Mouse (Mus musculus): Measurements from ENCODE around the gene Prdm16. TPM values are rescaled to one million over a fixed set of nuclear protein-coding genes. Genes with fewer than 3 reads are reported as not detected.
A peak's percentile ranks its signal among the peaks of the same experiment; 100 is the strongest.

Prdm16 gene
- polyA plus RNA-seq, 1 experiment from 2014 or later: 2.0 TPM

GRCm38 (mm10) chr4:154549497-154549896, 87.2 kb downstream of the Prdm16 start:
- no peaks in the 10 kb centered on the region; the same call in 1 of the 2 replicates for H3K4me1 ChIP-seq (replicated peaks)
- H3K4me2 ChIP-seq: peak overlapping the region; percentile 8; the same call in 1 of the 2 replicates
- no peak for ATAC-seq (ENCODE audit: insufficient read depth)
- no peak overlapping the region for H3K4me3 ChIP-seq (replicated peaks)
- peaks cover 23% of the 10 kb centered on the region for H3K27me3 ChIP-seq
- 61% methylated on average over 11 of the region's 11 CpGs for WGBS (ENCODE audit: insufficient replicate concordance)
- H3K9ac ChIP-seq: no peak overlapping the region
- H3K9me3 ChIP-seq (replicated peaks): no peaks in the 10 kb centered on the region
- no peak overlapping the region for H3K27ac ChIP-seq (replicated peaks)
- no peaks in the 10 kb centered on the region for H3K36me3 ChIP-seq (replicated peaks)

DNA sequence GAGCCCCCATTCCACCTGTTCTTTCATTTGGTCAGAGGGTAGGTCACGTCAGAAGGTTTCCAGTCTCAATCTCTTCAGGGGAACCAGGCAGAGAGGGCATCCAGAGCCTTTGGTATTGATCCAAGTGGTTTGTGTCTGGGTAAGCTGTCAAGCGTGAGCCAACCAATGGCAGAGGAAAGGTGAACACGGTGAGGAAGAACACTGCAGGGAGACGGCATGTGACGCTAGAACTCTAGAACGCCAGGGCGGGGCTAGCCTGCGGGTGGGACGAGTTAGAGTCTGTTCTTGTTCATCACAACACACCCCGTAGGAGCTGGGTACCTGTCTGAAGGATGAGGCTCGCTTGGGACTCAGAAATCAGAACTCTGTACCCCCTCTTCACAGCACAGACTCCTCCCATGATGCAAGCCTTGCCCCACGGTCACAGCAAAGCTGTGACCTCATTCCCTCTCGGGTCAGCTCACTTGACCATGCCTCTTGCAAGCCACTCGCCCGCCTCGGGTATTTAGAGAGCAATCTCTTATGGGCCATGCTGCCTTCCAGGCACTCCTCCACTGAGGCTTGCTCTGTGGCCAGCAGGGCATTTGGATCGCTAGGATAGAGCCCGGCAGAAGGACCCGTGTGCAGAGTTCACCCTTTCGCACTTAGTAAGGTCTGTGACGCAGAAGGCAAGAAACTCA, 89.4 kb downstream of the Prdm16 start:
- Histone ChIP-seq H3K4me2 (no peak overlapping the region), H3K27ac (replicated peaks) (no peak overlapping the region), H3K4me3 (replicated peaks) (no peak overlapping the region), H3K9ac (no peak overlapping the region), H3K27me3 (peaks cover 23% of the 10 kb centered on the region), H3K36me3 (replicated peaks) (no peaks in the 10 kb centered on the region), H3K4me1 (replicated peaks) (peaks cover 21% of the 10 kb centered on the region), H3K9me3 (replicated peaks) (no peaks in the 10 kb centered on the region)
- WGBS (ENCODE audit: insufficient replicate concordance): 69% methylated on average over 21 of the region's 21 CpGs
- ATAC-seq (ENCODE audit: insufficient read depth): no peak

- Histone ChIP-seq H3K27me3 (peaks cover 23% of the 10 kb centered on the region), H3K4me3 (replicated peaks) (no peak overlapping the region), H3K36me3 (replicated peaks) (no peaks in the 10 kb centered on the region), H3K4me2 (no peak overlapping the region), H3K27ac (replicated peaks) (no peak overlapping the region), H3K4me1 (replicated peaks) (peaks cover 41% of the 10 kb centered on the region), H3K9ac (no peak overlapping the region), H3K9me3 (replicated peaks) (no peaks in the 10 kb centered on the region)
- 76% methylated on average over 9 of the region's 9 CpGs for WGBS (ENCODE audit: insufficient replicate concordance)
- ATAC-seq (ENCODE audit: insufficient read depth): no peak
Observed at GRCm38 (mm10) chr4:154545296-154545695, 91.4 kb downstream of the Prdm16 start.

GRCm38 (mm10) chr4:154543921-154544320, 92.8 kb downstream of the Prdm16 start:
- H3K27me3 ChIP-seq: peaks cover 9% of the 10 kb centered on the region; the same call in 1 of the 2 replicates
- H3K4me1 ChIP-seq (replicated peaks): peaks cover 49% of the 10 kb centered on the region
- no peak for ATAC-seq (ENCODE audit: insufficient read depth)
- no peak overlapping the region for H3K27ac ChIP-seq (replicated peaks)
- 56% methylated on average over 21 of the region's 21 CpGs for WGBS (ENCODE audit: insufficient replicate concordance)
- no peak overlapping the region for H3K4me2 ChIP-seq
- H3K9me3 ChIP-seq (replicated peaks): no peaks in the 10 kb centered on the region
- H3K4me3 ChIP-seq (replicated peaks): no peak overlapping the region
- H3K36me3 ChIP-seq (replicated peaks): no peaks in the 10 kb centered on the region
- no peak overlapping the region for H3K9ac ChIP-seq

GRCm38 (mm10) chr4:154543128-154543527, 93.5 kb downstream of the Prdm16 start:
- Histone ChIP-seq H3K4me2 (peak overlapping the region; percentile 58), H3K9ac (peak overlapping the region; percentile 49; the same call in 1 of the 2 replicates), H3K27me3 (0 out of 2 replicates have a peak, but pooled peaks cover under 1% of the 10 kb centered on the region), H3K27ac (replicated peaks) (peak overlapping the region; percentile 77; the same call in 1 of the 2 replicates), H3K36me3 (replicated peaks) (no peaks in the 10 kb centered on the region), H3K4me1 (replicated peaks) (peaks cover 49% of the 10 kb centered on the region), H3K9me3 (replicated peaks) (no peaks in the 10 kb centered on the region), H3K4me3 (replicated peaks) (peak overlapping the region; percentile 16; the same call in 1 of the 2 replicates)
- 53% methylated on average over 4 of the region's 4 CpGs for WGBS (ENCODE audit: insufficient replicate concordance)
- no peak for ATAC-seq (ENCODE audit: insufficient read depth)

DNA sequence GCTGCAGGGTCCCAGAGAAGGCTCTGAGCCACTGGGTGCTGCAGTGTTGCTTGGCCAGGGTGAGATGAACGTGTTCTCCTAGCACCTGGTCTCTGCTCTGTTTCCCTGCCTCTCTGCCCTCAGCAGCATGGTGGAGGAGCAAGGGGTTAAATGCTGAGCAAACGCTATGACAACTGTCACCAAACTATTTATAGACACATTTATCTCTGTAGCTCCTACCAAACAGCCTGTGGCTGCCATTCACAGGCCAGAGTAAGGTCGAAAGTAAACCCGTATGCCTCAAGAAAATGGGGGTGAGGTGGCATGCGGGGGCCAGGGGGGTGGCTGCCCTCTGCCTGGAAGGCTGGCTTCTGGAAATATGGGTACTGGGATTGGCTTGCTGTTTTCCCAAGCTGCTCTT, 94.1 kb downstream of the Prdm16 start:
- Histone ChIP-seq H3K4me3 (replicated peaks) (peak overlapping the region; percentile 16), H3K27ac (replicated peaks) (peak overlapping the region; percentile 77), H3K9me3 (replicated peaks) (no peaks in the 10 kb centered on the region), H3K36me3 (replicated peaks) (no peaks in the 10 kb centered on the region), H3K4me1 (replicated peaks) (peaks cover 49% of the 10 kb centered on the region), H3K9ac (peak overlapping the region; percentile 49), H3K4me2 (peak overlapping the region; percentile 58), H3K27me3 (no peaks in the 10 kb centered on the region)
- ATAC-seq (ENCODE audit: insufficient read depth): peak; percentile 22
- 10% methylated on average over 5 of the region's 5 CpGs for WGBS (ENCODE audit: insufficient replicate concordance)

- 12% methylated on average over 9 of the region's 9 CpGs for whole genome bisulfite sequencing (ENCODE audit: insufficient replicate concordance)
- Histone ChIP-seq H3K9ac (peak overlapping the region; percentile 49), H3K4me3 (replicated peaks) (peak overlapping the region; percentile 29), H3K4me1 (replicated peaks) (peaks cover 49% of the 10 kb centered on the region), H3K36me3 (replicated peaks) (no peaks in the 10 kb centered on the region), H3K4me2 (peak overlapping the region; percentile 58), H3K9me3 (replicated peaks) (no peaks in the 10 kb centered on the region), H3K27me3 (no peaks in the 10 kb centered on the region), H3K27ac (replicated peaks) (peak overlapping the region; percentile 77)
- ATAC-seq (ENCODE audit: insufficient read depth): peak; percentile 93
Observed at GRCm38 (mm10) chr4:154541632-154542276, 94.9 kb downstream of the Prdm16 start.

- Histone ChIP-seq H3K9me3 (replicated peaks) (no peaks in the 10 kb centered on the region), H3K36me3 (replicated peaks) (no peaks in the 10 kb centered on the region), H3K4me1 (replicated peaks) (peaks cover 56% of the 10 kb centered on the region), H3K27me3 (no peaks in the 10 kb centered on the region), H3K4me2 (peak overlapping the region; percentile 58), H3K9ac (no peak overlapping the region), H3K4me3 (replicated peaks) (peak overlapping the region; percentile 29), H3K27ac (replicated peaks) (0 out of 2 replicates have a peak overlapping the region, but pooled peaks have one; percentile 19)
- WGBS (ENCODE audit: insufficient replicate concordance): 58% methylated on average over 10 of the region's 10 CpGs
- ATAC-seq (ENCODE audit: insufficient read depth): peak; percentile 7; the same call in 1 of the 2 replicates
Observed at GRCm38 (mm10) chr4:154540671-154541070, 96.0 kb downstream of the Prdm16 start.

DNA sequence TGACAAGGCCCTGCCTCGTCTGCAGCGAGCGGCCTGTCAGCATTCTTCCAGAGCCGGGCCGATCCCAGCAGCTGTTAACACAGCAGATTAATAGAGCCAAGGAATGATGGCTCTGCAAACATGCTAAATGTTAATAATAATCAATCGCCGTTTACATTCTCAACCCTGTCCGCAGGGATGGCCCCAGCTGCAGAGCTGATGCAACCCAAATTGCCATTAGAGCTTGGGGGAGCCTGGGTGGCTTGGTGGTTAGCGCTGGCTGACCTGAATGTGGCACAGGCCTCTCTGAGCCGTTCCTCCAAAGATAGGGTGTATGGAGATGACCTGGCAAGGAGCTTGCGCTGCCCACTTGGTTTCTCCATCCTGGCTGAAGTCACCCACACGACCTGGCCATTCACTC, 97.0 kb downstream of the Prdm16 start:
- H3K4me1 ChIP-seq (replicated peaks): peaks cover 56% of the 10 kb centered on the region
- no peaks in the 10 kb centered on the region for H3K27me3 ChIP-seq
- ATAC-seq (ENCODE audit: insufficient read depth): no peak
- no peak overlapping the region for H3K27ac ChIP-seq (replicated peaks)
- H3K4me3 ChIP-seq (replicated peaks): no peak overlapping the region
- 82% methylated on average over 12 of the region's 12 CpGs for WGBS (ENCODE audit: insufficient replicate concordance)
- H3K9me3 ChIP-seq (replicated peaks): no peaks in the 10 kb centered on the region
- H3K36me3 ChIP-seq (replicated peaks): no peaks in the 10 kb centered on the region
- no peak overlapping the region for H3K9ac ChIP-seq
- no peak overlapping the region for H3K4me2 ChIP-seq

DNA sequence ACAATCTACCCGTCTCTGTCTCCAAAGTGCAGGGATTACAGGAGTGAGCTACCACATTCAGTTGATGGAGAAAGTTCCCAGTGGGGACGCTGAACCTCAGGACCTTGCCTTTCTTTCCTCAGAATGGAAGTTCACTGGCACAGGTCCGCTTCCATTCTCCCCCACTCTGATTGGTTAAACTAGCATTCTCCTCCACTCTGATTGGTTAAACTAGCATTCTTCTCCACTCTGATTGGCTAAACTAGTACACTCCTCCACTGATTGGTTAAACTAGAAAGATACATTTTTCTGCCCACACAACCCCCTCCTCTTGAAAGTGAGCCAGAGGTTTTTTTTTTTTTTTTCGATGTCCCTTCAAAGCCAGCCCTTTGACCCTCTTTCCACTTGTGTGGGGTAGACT, 97.9 kb downstream of the Prdm16 start:
- H3K4me1 ChIP-seq (replicated peaks): peaks cover 50% of the 10 kb centered on the region
- no peak overlapping the region for H3K4me2 ChIP-seq
- H3K4me3 ChIP-seq (replicated peaks): no peak overlapping the region
- no peaks in the 10 kb centered on the region for H3K9me3 ChIP-seq (replicated peaks)
- H3K27me3 ChIP-seq: no peaks in the 10 kb centered on the region
- 75% methylated on average over 4 of the region's 4 CpGs for WGBS (ENCODE audit: insufficient replicate concordance)
- H3K36me3 ChIP-seq (replicated peaks): no peaks in the 10 kb centered on the region
- H3K9ac ChIP-seq: no peak overlapping the region
- no peak overlapping the region for H3K27ac ChIP-seq (replicated peaks)
- ATAC-seq (ENCODE audit: insufficient read depth): no peak

DNA sequence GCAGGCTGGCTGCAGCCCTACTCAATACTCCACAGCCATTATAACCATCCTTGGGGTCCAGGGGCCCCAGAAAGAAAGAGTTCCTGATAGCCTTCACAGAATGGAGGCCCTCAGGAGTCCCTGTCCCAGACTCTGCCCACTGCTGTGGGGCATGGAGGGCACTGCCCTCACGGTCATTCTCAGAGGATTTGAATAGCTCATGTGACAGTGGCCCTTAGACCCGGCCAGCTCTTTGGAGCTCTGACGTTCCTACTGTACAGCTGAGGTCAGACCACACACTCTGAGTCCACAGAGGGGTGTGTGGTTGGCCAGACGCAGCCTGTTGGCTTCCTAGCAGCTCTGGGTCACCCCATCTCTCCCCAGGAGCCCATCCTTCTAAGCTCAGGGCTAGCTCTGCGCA, 100.6 kb downstream of the Prdm16 start:
- Histone ChIP-seq H3K4me1 (replicated peaks) (peaks cover 31% of the 10 kb centered on the region), H3K27ac (replicated peaks) (no peak overlapping the region), H3K4me3 (replicated peaks) (no peak overlapping the region), H3K27me3 (no peaks in the 10 kb centered on the region), H3K4me2 (no peak overlapping the region), H3K36me3 (replicated peaks) (no peaks in the 10 kb centered on the region), H3K9ac (no peak overlapping the region), H3K9me3 (replicated peaks) (no peaks in the 10 kb centered on the region)
- WGBS (ENCODE audit: insufficient replicate concordance): 60% methylated on average over 5 of the region's 5 CpGs
- ATAC-seq (ENCODE audit: insufficient read depth): no peak

Measured in liver, embryonic 15.5 days (tissue).